Mouse (Mus musculus) adrenal gland, postnatal 25 days (tissue): ENCODE measurements at regions not wholly inside any gene's neighbourhood (a gene's known extent, or its start where the extent isn't known, plus 50 kb on each side); places are given as distances from the start of the nearest gene placed in this dataset.

Experiments used
- DNase-seq: peaks from one replicate; pipeline ENCODE4 v3.0.0; 2021; ENCODE audit warnings: mixed read lengths

- no peak for DNase-seq
Measured at GRCm38 (mm10) chr10:60936659-60937516, 105.5 kb upstream of the Unc5b start.

GRCm38 (mm10) chr10:60934297-60935286, 103.2 kb upstream of the Unc5b start:
- DNase-seq: peak; percentile 76

- no peak for DNase-seq
Measured at GRCm38 (mm10) chr10:60933891-60934290, 102.5 kb upstream of the Unc5b start.

GRCm38 (mm10) chr10:60932855-60933254, 101.5 kb upstream of the Unc5b start:
- DNase-seq: no peak

DNA sequence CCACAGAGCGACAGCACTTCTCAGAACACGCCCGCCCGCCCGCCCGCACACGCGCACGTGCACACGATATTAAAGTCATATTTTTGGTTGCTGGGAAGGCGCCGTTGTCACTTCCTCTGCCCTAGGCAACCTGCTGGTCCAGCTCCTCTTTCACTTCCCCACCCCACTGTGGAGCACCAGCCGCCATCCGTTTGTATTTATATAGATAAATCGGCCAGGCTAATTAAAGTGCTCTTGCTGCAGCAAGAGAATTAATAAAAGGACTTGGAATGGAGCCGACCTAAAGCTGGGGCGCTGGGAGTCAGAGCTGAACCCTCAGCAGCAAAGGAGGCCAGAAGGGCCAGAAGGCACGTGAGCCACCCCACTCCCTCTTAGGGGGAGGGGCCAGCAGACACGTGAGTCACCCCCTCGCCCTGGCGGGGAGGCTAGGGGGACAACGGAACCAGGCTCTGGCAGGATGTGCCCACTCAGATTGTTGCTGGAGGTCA, 100.6 kb upstream of the Unc5b start:
- no peak for DNase-seq

- no peak for DNase-seq
Measured at GRCm38 (mm10) chr10:60928646-60929045, 97.3 kb upstream of the Unc5b start.

- DNase-seq: no peak
Measured at GRCm38 (mm10) chr10:60928164-60928563, 96.8 kb upstream of the Unc5b start.

DNA sequence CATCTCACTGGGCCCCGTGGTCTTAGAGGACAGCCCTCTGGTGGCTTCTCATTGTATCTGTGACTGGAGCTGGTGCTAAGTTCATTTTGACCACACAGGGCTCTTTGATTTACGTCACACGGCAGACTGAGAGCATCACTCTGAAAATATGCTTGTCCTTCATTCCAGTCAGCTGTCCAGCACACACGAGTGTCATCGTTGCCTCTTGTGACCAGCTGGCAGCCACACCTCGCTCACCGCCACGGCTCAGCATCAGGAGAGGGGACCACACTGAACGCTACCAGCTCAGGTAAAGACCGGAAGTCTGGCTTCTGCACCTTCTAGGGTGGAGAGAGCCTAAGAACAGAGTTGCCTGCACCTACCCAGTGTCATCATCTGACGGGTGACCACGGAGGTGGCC, 95.3 kb upstream of the Unc5b start:
- DNase-seq: no peak

GRCm38 (mm10) chr10:60925644-60926043, 94.3 kb upstream of the Unc5b start:
- DNase-seq: no peak

GRCm38 (mm10) chr10:60925198-60925597, 93.8 kb upstream of the Unc5b start:
- no peak for DNase-seq

GRCm38 (mm10) chr10:60923806-60924205, 92.4 kb upstream of the Unc5b start:
- DNase-seq: no peak

DNA sequence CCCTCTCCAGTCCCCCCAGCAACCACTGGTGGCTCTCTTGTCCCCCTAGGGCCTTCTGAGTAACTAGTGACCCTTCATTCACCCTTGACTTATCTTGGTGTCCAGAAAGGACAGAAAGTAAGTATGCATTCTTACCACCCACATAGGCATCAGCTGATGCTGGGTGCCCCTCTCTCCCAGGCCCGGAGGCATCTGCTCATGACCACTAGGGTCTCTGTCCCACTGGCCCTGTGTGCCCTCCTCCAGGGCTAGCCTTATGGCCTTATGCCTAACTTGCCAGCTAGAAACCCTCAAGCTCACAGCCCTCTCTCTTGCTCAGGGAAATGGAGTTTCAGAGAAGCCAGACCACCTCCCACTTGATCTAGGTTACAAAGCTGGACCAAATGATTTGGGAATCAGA, 89.2 kb upstream of the Unc5b start:
- DNase-seq: no peak

GRCm38 (mm10) chr10:60918020-60918419, 86.6 kb upstream of the Unc5b start:
- DNase-seq: no peak

DNA sequence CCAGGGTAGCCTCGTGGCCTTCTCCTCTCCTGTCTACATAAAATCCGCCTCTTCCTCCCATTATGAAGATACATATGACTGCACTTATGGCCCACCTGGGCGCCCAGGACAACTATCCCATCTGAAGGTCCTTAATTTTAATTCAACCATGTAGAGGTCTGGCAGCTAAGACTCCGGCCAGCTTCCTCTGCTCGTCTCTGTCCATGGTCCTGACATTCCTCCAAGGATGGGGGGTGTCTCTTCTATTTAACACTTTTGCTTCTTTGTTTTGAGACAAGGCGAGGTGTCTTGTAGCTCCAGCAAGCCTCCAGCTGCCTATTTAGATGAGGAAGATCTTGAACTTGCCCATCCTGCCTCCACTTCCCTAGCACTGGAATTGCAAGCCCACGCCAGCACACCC, 83.0 kb upstream of the Unc5b start:
- no peak for DNase-seq

DNA sequence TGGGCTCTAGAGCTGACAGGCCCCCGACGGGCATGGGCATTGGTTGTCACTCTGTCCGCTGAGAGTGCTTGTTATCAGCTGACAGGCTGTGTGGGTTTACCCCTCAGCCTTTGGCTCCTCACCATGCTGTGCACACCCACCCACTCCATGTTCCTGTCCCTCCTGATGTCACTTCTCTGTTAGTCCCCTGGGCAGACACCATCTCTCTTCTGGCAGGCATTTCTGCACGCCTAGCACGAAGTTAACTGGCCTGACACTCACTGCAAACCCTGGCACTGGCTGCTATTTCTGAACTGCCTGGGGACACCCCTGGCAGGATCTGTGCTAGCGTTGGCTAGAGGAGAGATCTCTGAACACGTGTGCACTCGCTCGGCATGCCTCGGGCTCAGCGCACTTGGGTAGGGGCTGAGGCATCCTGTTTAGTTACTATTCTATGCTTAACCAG, 82.1 kb upstream of the Unc5b start:
- DNase-seq: peak; percentile 17

DNA sequence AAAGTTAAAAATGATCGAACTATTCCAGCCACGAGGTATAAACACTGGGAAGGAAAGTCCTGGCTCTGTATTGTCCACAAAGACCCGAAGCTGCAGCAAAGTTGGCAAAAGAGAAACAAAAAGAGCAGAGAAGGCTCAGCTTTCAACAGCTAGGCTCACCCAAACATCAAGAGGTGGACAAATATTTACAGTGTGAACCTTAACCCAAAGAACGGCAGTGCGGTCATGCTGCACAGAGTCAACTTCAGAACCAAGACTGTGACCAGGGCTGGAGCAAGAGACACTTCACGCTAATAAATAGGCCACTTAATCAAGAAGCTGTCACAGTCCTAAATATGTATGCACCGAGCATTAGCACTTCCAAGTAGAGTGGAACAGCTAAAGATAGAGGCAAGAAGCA, 73.0 kb upstream of the Unc5b start:
- no peak for DNase-seq

- no peak for DNase-seq
Measured at GRCm38 (mm10) chr10:60900992-60901391, 69.6 kb upstream of the Unc5b start.

DNA sequence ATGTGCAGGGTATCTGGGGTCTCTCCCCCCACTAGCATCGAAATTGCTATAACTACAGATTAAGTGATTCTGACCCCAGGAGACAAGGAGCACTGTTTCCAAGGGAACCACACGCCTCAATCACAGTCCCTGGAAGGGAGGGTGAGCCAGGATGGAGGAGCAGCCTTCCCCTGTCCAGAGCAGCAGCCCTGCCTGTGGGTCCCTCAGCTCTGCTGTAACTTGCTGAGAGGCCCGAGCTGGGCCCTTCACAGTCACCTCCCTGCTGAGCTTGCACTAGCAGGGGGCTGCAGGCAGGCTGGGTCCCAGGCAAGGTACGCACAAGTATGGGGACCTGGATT, 62.4 kb upstream of the Unc5b start:
- no peak for DNase-seq

- no peak for DNase-seq
Measured at GRCm38 (mm10) chr10:60893130-60893809, 61.9 kb upstream of the Unc5b start.

DNA sequence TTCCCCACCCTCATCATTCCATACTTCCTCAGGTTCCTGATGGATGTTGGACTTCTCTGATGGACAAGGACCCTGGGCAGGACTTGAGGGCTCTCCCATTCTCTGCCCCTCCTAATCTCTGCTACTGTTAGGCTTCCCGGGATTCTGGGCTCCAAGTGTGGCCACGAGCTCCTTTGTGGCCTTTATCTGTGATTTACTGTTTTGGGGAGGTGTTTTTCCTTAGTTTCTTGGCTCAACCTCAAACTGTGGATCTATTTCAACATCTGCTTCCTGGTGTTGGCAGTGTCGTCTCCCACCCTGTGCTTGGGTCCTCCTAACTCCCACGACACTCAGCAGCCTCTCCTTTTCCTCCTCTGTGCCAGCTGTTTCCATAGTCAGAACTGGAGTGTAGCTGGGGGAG, 61.3 kb upstream of the Unc5b start:
- no peak for DNase-seq

GRCm38 (mm10) chr10:60891476-60892170, 60.2 kb upstream of the Unc5b start:
- no peak for DNase-seq

GRCm38 (mm10) chr10:60889792-60890191, 58.4 kb upstream of the Unc5b start:
- no peak for DNase-seq
